Mouse (Mus musculus) G1E-ER4 (cell line): ENCODE results near the gene Tlr5. TPM values are rescaled to one million over a fixed set of nuclear protein-coding genes. Genes with fewer than 3 reads are reported as not detected.

ENCODE experiments used
- GATA1 ChIP-seq: IDR thresholded peaks from one replicate; pipeline ENCODE4 v1.8.0; 2012; ENCODE audit warnings: low read length, inconsistent platforms
- polyA plus RNA-seq: library from polyadenylated mRNA; stranded (reverse); fragments of >175 nt; gene quantifications from 2 replicates; pipeline ENCODE4 v1.2.3, GENCODE M21; 2012

The Tlr5 gene
- polyA plus RNA-seq, 1 experiment, result not detected

GRCm38 (mm10) chr1:182961076-182961475 lies 6.5 kb downstream of the Tlr5 start:
- no peak for TF ChIP-seq GATA1

GRCm38 (mm10) chr1:182963329-182963728 lies 8.7 kb downstream of the Tlr5 start:
- TF ChIP-seq GATA1, result no peak

GRCm38 (mm10) chr1:182964855-182965466 lies 10.4 kb downstream of the Tlr5 start:
- TF ChIP-seq GATA1, result no peak

GRCm38 (mm10) chr1:182968732-182969131 lies 14.1 kb downstream of the Tlr5 start:
- TF ChIP-seq GATA1, result no peak

GRCm38 (mm10) chr1:182972240-182972639 lies 17.7 kb downstream of the Tlr5 start:
- TF ChIP-seq GATA1, result no peak

- TF ChIP-seq GATA1, result no peak
Observed at GRCm38 (mm10) chr1:182974826-182975225, 20.2 kb downstream of the Tlr5 start.

GRCm38 (mm10) chr1:182980702-182981101 lies 26.1 kb downstream of the Tlr5 start:
- no peak for TF ChIP-seq GATA1

GRCm38 (mm10) chr1:182982995-182983394 lies 28.4 kb downstream of the Tlr5 start:
- TF ChIP-seq GATA1, result no peak

- TF ChIP-seq GATA1, result no peak
Observed at GRCm38 (mm10) chr1:182983496-182984127, 29.0 kb downstream of the Tlr5 start.

- no peak for TF ChIP-seq GATA1
Observed at GRCm38 (mm10) chr1:182986243-182986642, 31.7 kb downstream of the Tlr5 start.

GRCm38 (mm10) chr1:182986750-182987149 lies 32.2 kb downstream of the Tlr5 start:
- no peak for TF ChIP-seq GATA1

GRCm38 (mm10) chr1:182987801-182988200 lies 33.2 kb downstream of the Tlr5 start:
- no peak for TF ChIP-seq GATA1

- no peak for TF ChIP-seq GATA1
Observed at GRCm38 (mm10) chr1:182988646-182989045, 34.1 kb downstream of the Tlr5 start.

GRCm38 (mm10) chr1:182990092-182990762 lies 35.6 kb downstream of the Tlr5 start:
- TF ChIP-seq GATA1, result no peak

- TF ChIP-seq GATA1, result no peak
Observed at GRCm38 (mm10) chr1:182991002-182991778, 36.6 kb downstream of the Tlr5 start.

Other genes starting within 250 kb of the Tlr5 start
- not detected in 2 replicates for gene Ccdc185, start 205.6 kb upstream of the Tlr5 start, polyA plus RNA-seq
- not detected in 2 replicates for gene Susd4, start 190.9 kb upstream of the Tlr5 start, polyA plus RNA-seq